Mouse (Mus musculus) stomach, embryonic 16.5 days (tissue): ENCODE data around the gene Zfand4. TPM values are rescaled to one million over a fixed set of nuclear protein-coding genes. Genes with fewer than 3 reads are reported as not detected.
A peak's percentile ranks its signal among the peaks of the same experiment; 100 is the strongest.
"Not testable (repeated sequence)": the region's sequence is repeated elsewhere in the genome, so short reads cannot be mapped to it uniquely, and the experiment has no call there.

Experiments used
- ATAC-seq: fragments of 200-750 bp; cut with Nextera tagmentation; 2 replicates; pipeline ENCODE4 v1.8.0; 2017; ENCODE audit warnings: moderate number of reproducible peaks, moderate TSS enrichment; ENCODE audit not compliant: insufficient read depth, low FRiP score
- H3K27ac ChIP-seq: fragments of 300-500 bp; sonication (generic); 2 replicates; pipeline ENCODE4 v1.5.1; 2014; ENCODE audit warnings: low read length
- H3K27me3 ChIP-seq: fragments of 300-500 bp; sonication (generic); 2 replicates; pipeline ENCODE4 v1.6.1; 2014; ENCODE audit warnings: low read length, control low read depth, mixed read lengths; ENCODE audit not compliant: control insufficient read depth, insufficient read depth
- H3K36me3 ChIP-seq: fragments of 300-500 bp; sonication (generic); 2 replicates; pipeline ENCODE4 v1.6.1; 2014; ENCODE audit warnings: low read length; ENCODE audit not compliant: control insufficient read depth, insufficient read depth
- H3K4me1 ChIP-seq: fragments of 300-500 bp; sonication (generic); 2 replicates; pipeline ENCODE4 v1.6.1; 2014; ENCODE audit warnings: low read length, control low read depth, mixed read lengths; ENCODE audit not compliant: control insufficient read depth, insufficient read depth
- H3K4me2 ChIP-seq: fragments of 300-500 bp; sonication (generic); 2 replicates; pipeline ENCODE4 v1.6.1; 2014; ENCODE audit warnings: low read depth, low read length, mixed read lengths
- H3K4me3 ChIP-seq: fragments of 300-500 bp; sonication (generic); replicated peaks from 2 replicates; pipeline ENCODE4 v1.5.1; 2014; ENCODE audit warnings: mild to moderate bottlenecking, low read length
- H3K9ac ChIP-seq: fragments of 300-500 bp; sonication (generic); 2 replicates; pipeline ENCODE4 v1.6.1; 2014; ENCODE audit warnings: low read length
- H3K9me3 ChIP-seq: fragments of 300-500 bp; sonication (generic); replicated peaks from 2 replicates; pipeline ENCODE4 v1.6.1; 2016; ENCODE audit warnings: low read length, control low read depth; ENCODE audit not compliant: control insufficient read depth
- WGBS: fragments of 180-500 bp; shearing (Covaris S2); extraction: QIAGEN DNeasy Blood & Tissue Kit; methylation state at CpG from one replicate; pipeline ENCODE4 v1.1.7; 2014; 5-methylcytosine and 5-hydroxymethylcytosine counted together
- polyA plus RNA-seq: library from polyadenylated mRNA; unstranded; fragments of >200 nt; fragmentation: Nextera tagmentation; extraction: Ambion mirVana; gene quantifications from 2 replicates; pipeline ENCODE4 v1.2.1, GENCODE M21; 2015

The Zfand4 gene
- polyA plus RNA-seq, 1 experiment from 2014 or later: 5.2 TPM

GRCm38 (mm10) chr6:116338520-116338919 is 74.5 kb downstream of the Zfand4 start:
- WGBS: 5% methylated on average over 8 of the region's 8 CpGs
- Histone ChIP-seq H3K27ac (peak overlapping the region; percentile 77; the same call in 1 of the 2 replicates), H3K4me2 (peak overlapping the region; percentile 73), H3K36me3 (no peaks in the 10 kb centered on the region), H3K9ac (peak overlapping the region; percentile 89), H3K4me3 (peak overlapping the region; percentile 92), H3K4me1 (no peaks in the 10 kb centered on the region), H3K9me3 (no peaks in the 10 kb centered on the region), H3K27me3 (no peaks in the 10 kb centered on the region)
- no peak for ATAC-seq

- no peak for ATAC-seq
- H3K4me3 ChIP-seq: peak overlapping the region; percentile 92; the same call in 1 of the 2 replicates
Observed at GRCm38 (mm10) chr6:116339088-116339487, 75.1 kb downstream of the Zfand4 start.

GRCm38 (mm10) chr6:116340521-116340920 is 76.5 kb downstream of the Zfand4 start:
- H3K27me3 ChIP-seq: no peaks in the 10 kb centered on the region
- 83% methylated on average over 1 of the region's 1 CpGs for WGBS
- no peaks in the 10 kb centered on the region for H3K4me1 ChIP-seq
- no peak for ATAC-seq
- H3K4me3 ChIP-seq: no peak overlapping the region
- no peak overlapping the region for H3K27ac ChIP-seq
- no peak overlapping the region for H3K9ac ChIP-seq
- no peaks in the 10 kb centered on the region for H3K36me3 ChIP-seq
- H3K4me2 ChIP-seq: no peak overlapping the region
- H3K9me3 ChIP-seq: no peaks in the 10 kb centered on the region

More at GRCm38 (mm10) chr6:116339088-116339487, 75.1 kb downstream of the Zfand4 start:
- Histone ChIP-seq H3K4me1 (no peaks in the 10 kb centered on the region), H3K27me3 (no peaks in the 10 kb centered on the region), H3K27ac (no peak overlapping the region), H3K4me2 (peak overlapping the region; percentile 73), H3K9ac (no peak overlapping the region), H3K9me3 (no peaks in the 10 kb centered on the region), H3K36me3 (no peaks in the 10 kb centered on the region)
- WGBS: 72% methylated on average over 5 of the region's 5 CpGs

- Histone ChIP-seq H3K27ac (no peak overlapping the region), H3K4me1 (peaks cover 3% of the 10 kb centered on the region; the same call in 1 of the 2 replicates), H3K36me3 (no peaks in the 10 kb centered on the region), H3K9ac (no peak overlapping the region), H3K4me3 (no peak overlapping the region), H3K4me2 (no peak overlapping the region), H3K9me3 (no peaks in the 10 kb centered on the region), H3K27me3 (no peaks in the 10 kb centered on the region)
- 64% methylated on average over 2 of the region's 2 CpGs for WGBS
- no peak for ATAC-seq
Observed at GRCm38 (mm10) chr6:116347953-116348352, 83.9 kb downstream of the Zfand4 start.

GRCm38 (mm10) chr6:116349997-116350396 is 86.0 kb downstream of the Zfand4 start:
- whole genome bisulfite sequencing: 72% methylated on average over 3 of the region's 3 CpGs
- H3K9me3 ChIP-seq: no peaks in the 10 kb centered on the region
- ATAC-seq: peak; percentile 44; the same call in 1 of the 2 replicates
- no peak overlapping the region for H3K9ac ChIP-seq
- no peak overlapping the region for H3K27ac ChIP-seq
- no peak overlapping the region for H3K4me2 ChIP-seq
- H3K4me1 ChIP-seq: peaks cover 3% of the 10 kb centered on the region; the same call in 1 of the 2 replicates
- no peaks in the 10 kb centered on the region for H3K27me3 ChIP-seq
- no peaks in the 10 kb centered on the region for H3K36me3 ChIP-seq
- H3K4me3 ChIP-seq: no peak overlapping the region

GRCm38 (mm10) chr6:116350643-116351042 is 86.6 kb downstream of the Zfand4 start:
- Histone ChIP-seq H3K4me3 (no peak overlapping the region), H3K9ac (no peak overlapping the region), H3K9me3 (no peaks in the 10 kb centered on the region), H3K27me3 (no peaks in the 10 kb centered on the region), H3K36me3 (no peaks in the 10 kb centered on the region), H3K4me1 (peaks cover 3% of the 10 kb centered on the region; the same call in 1 of the 2 replicates), H3K4me2 (no peak overlapping the region), H3K27ac (no peak overlapping the region)
- 68% methylated on average over 6 of the region's 6 CpGs for WGBS
- ATAC-seq: no peak

- no peaks in the 10 kb centered on the region for H3K36me3 ChIP-seq
- no peaks in the 10 kb centered on the region for H3K27me3 ChIP-seq
- no peak overlapping the region for H3K4me3 ChIP-seq
- 80% methylated on average over 4 of the region's 4 CpGs for WGBS
- H3K4me2 ChIP-seq: no peak overlapping the region
- no peak overlapping the region for H3K9ac ChIP-seq
- H3K4me1 ChIP-seq: peaks cover 3% of the 10 kb centered on the region; the same call in 1 of the 2 replicates
- H3K27ac ChIP-seq: no peak overlapping the region
- ATAC-seq: no peak
- no peaks in the 10 kb centered on the region for H3K9me3 ChIP-seq
Observed at GRCm38 (mm10) chr6:116351534-116351933, 87.5 kb downstream of the Zfand4 start.

GRCm38 (mm10) chr6:116353428-116353827 is 89.4 kb downstream of the Zfand4 start:
- Histone ChIP-seq H3K9me3 (no peaks in the 10 kb centered on the region), H3K36me3 (no peaks in the 10 kb centered on the region), H3K27me3 (no peaks in the 10 kb centered on the region), H3K9ac (no peak overlapping the region), H3K4me3 (no peak overlapping the region), H3K4me1 (peaks cover 3% of the 10 kb centered on the region; the same call in 1 of the 2 replicates), H3K27ac (no peak overlapping the region), H3K4me2 (no peak overlapping the region)
- no peak for ATAC-seq
- WGBS: 73% methylated on average over 1 of the region's 1 CpGs

GRCm38 (mm10) chr6:116356311-116356947 is 92.4 kb downstream of the Zfand4 start:
- H3K9ac ChIP-seq, H3K4me1 ChIP-seq, H3K27me3 ChIP-seq, H3K4me2 ChIP-seq, H3K4me3 ChIP-seq, H3K27ac ChIP-seq, H3K36me3 ChIP-seq, ATAC-seq, H3K9me3 ChIP-seq: not testable (repeated sequence)
- 67% methylated on average over 8 of the region's 8 CpGs for WGBS
